Mouse (Mus musculus): Measurements from ENCODE around the gene Leng1.

Gene Leng1

GRCm38 (mm10) chr7:3617242-3617995, 48.2 kb downstream of the Leng1 start, which contains the start of gene Ndufa3:
Gene Ndufa3, plus strand, starts transcription at chr7:3617373.
- ChIA-PET CTCF (interaction anchor here (0.6 to 2.3 kb wide), 34 partner anchors 9 to 906 kb away, joined by 3 to 25 read pairs (median 4); partner anchors contain the start of genes Mboat7 (in 3 of the 4), Cnot3 (in 2 of the 4), Prpf31 (in 2 of the 4) and Tfpt (in 2 of the 4)), POLR2A (interaction anchor here (0.6 to 5.2 kb wide), 73 partner anchors 9 to 1195 kb away, joined by 3 to 75 read pairs (median 4); partner anchors contain the start of genes Cnot3 (in 4 of the 4), Prpf31 (in 4 of the 4), Tfpt (in 4 of the 4) and Mboat7 (in 3 of the 4))

DNA sequence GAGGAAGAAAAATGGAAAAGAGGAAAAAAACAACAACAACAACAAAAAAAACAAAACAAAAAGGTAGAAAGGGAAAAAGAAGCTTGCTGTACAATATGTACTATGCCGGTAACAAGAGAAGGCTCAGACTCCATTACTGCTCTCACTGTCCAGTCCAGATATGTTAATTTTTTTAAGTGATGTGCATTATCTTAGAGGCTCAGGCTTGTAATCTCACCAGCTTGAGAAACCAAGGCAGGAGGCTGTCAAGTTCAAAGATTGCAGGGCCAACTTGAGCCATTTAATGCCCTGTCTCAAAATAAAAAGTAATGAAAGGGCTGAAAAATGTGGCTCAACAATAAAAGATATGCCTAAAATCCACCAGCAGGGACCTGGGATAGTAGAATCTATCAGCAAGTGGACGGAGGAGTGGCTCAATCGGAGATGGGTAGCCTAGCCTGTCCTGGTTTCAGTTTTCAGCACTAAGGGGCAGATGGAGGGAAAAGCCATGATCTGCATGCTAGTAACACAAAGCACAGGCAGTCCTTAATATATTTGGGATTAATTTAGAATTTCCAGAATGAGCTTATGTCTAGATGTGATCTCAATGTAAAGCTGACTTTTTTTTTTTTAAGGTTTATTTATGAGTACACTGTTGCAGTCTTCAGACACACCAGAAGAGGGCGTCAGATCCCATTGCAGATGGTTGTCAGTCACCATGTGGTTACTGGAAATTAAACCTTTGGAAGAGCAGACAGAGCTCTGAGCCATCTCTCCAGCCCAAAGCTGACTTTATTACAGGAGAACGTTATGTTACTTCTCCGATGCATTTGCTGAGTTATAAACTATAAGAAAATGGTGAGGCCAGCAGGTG, 49.0 kb downstream of the Leng1 start:
- POLR2A ChIA-PET: interaction anchor here (0.6 to 5.2 kb wide), 70 partner anchors 9 to 1196 kb away, joined by 3 to 75 read pairs (median 4); partner anchors contain the start of genes Cnot3 (in 4 of the 4), Prpf31 (in 4 of the 4), Tfpt (in 4 of the 4) and Mboat7 (in 3 of the 4)
- CTCF ChIA-PET: interaction anchor here (0.5 to 2.3 kb wide), 37 partner anchors 9 to 907 kb away, joined by 3 to 25 read pairs (median 4); partner anchors contain the start of genes Mboat7 (in 3 of the 4), Cnot3 (in 2 of the 4), Prpf31 (in 2 of the 4) and Tfpt (in 2 of the 4)

DNA sequence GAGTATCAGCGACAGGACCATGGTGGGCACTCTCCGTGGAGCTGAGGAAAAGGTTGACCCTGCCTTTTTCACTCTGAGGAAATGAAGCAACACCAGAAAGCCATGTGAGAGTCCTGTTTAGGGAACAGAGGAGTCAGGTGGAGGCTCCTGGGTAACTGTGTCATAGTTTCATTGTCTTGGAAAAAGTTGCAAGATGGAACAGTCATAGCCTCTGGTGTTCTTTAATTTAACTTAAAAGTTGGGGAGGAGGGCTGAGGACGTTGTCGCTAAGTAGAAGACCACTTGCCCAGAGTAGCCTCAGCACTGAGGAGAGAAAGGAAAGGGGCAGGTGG, 49.6 kb downstream of the Leng1 start, which contains the start of gene Oscar:
Gene Oscar (minus strand): TSS at position 101 of the 332 bp plus-strand sequence.
- ChIA-PET CTCF (interaction anchor here in 3 of 4 experiments (1.0 to 2.3 kb wide), 6 partner anchors 9 to 811 kb away, joined by 4 to 17 read pairs (median 7); partner anchors contain the start of genes Cnot3 (in 1 of the 3), Mboat7 (in 1 of the 3), Prpf31 (in 1 of the 3) and Tfpt (in 1 of the 3)), POLR2A (interaction anchor here in 2 of 4 experiments (0.6 to 5.2 kb wide), 17 partner anchors 8 to 508 kb away, joined by 3 to 75 read pairs (median 13); partner anchors contain the start of genes Cnot3 (in 2 of the 2), Mboat7 (in 2 of the 2), Tsen34 (in 2 of the 2) and Leng1 (in 1 of the 2))

DNA sequence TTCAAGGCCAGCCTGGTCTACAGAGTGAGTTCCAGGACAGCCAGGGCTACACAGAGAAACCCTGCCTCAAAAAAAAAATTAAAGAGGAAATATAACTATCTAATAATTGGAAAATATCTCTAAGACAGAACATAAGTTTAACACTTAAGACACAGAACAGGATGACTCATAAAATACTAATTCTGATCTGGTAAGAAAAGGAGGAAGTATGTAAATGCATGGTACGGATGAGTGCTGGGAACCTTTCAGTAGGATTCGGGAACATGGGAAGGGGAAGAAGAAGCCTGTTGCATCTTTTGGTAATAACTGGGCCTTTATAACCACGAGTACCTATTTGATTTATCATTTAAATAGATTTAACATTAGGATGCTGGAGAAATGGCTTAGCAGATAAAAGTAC, 51.6 kb downstream of the Leng1 start:
- POLR2A ChIA-PET: interaction anchor here in 1 of 4 experiments (1.4 kb wide), 1 partner anchor 31 kb away, joined by 5 read pairs; the partner anchor contains the start of gene Cnot3
- CTCF ChIA-PET: no interaction called here

- CTCF ChIA-PET: interaction anchor here in 1 of 4 experiments (1.2 to 1.3 kb wide), 2 partner anchors 34 to 171 kb away, joined by 3 to 4 read pairs; partner anchors contain the start of gene Cnot3
Measured at GRCm38 (mm10) chr7:3611006-3611405, 54.6 kb downstream of the Leng1 start.

GRCm38 (mm10) chr7:3610437-3610836, 55.2 kb downstream of the Leng1 start:
- CTCF ChIA-PET: interaction anchor here in 1 of 4 experiments (1.2 kb wide), 1 partner anchor 170 kb away, joined by 3 read pairs; no protein-coding TSS in a partner anchor
- POLR2A ChIA-PET: interaction anchor here (0.8 to 2.2 kb wide), 7 partner anchors 19 to 95 kb away, joined by 3 to 10 read pairs (median 7); partner anchors contain the start of genes Mboat7 (in 2 of the 4), Cnot3 (in 1 of the 4), Prpf31 (in 1 of the 4) and Tfpt (in 1 of the 4)

More at GRCm38 (mm10) chr7:3611006-3611405, 54.6 kb downstream of the Leng1 start:
- POLR2A ChIA-PET: interaction anchor here (0.6 to 2.4 kb wide), 23 partner anchors 12 to 94 kb away, joined by 3 to 13 read pairs (median 6); partner anchors contain the start of genes Mboat7 (in 4 of the 4), Prpf31 (in 3 of the 4), Tfpt (in 3 of the 4) and Tsen34 (in 3 of the 4)

All from embryonic stem cell, embryonic (primary cell).